Mouse (Mus musculus) kidney, embryonic 15.5 days (tissue): ENCODE measurements at regions not wholly inside any gene's neighbourhood (a gene's known extent, or its start where the extent isn't known, plus 50 kb on each side); places are given as distances from the start of the nearest gene placed in this dataset.

Experiments
- ATAC-seq: fragments of 200-750 bp; cut with Nextera tagmentation; replicated peaks from 2 replicates; pipeline ENCODE4 v1.8.0; 2017; ENCODE audit warnings: moderate TSS enrichment; ENCODE audit not compliant: low FRiP score
- H3K27ac ChIP-seq: fragments of 300-500 bp; sonication (generic); 2 replicates; pipeline ENCODE4 v1.5.1; 2015; ENCODE audit warnings: mild to moderate bottlenecking, inconsistent platforms
- H3K27me3 ChIP-seq: fragments of 300-500 bp; sonication (generic); 2 replicates; pipeline ENCODE4 v1.6.1; 2015; ENCODE audit warnings: inconsistent platforms
- H3K36me3 ChIP-seq: fragments of 300-500 bp; sonication (generic); 2 replicates; pipeline ENCODE4 v1.6.1; 2015; ENCODE audit warnings: inconsistent platforms
- H3K4me1 ChIP-seq: fragments of 300-500 bp; sonication (generic); 2 replicates; pipeline ENCODE4 v1.6.1; 2015; ENCODE audit warnings: inconsistent platforms
- H3K4me2 ChIP-seq: fragments of 300-500 bp; sonication (generic); 2 replicates; pipeline ENCODE4 v1.6.1; 2015; ENCODE audit warnings: moderate library complexity, mild to moderate bottlenecking, inconsistent platforms
- H3K4me3 ChIP-seq: fragments of 300-500 bp; sonication (generic); replicated peaks from 2 replicates; pipeline ENCODE4 v1.5.1; 2015; ENCODE audit warnings: mild to moderate bottlenecking, inconsistent platforms
- H3K9ac ChIP-seq: fragments of 300-500 bp; sonication (generic); 2 replicates; pipeline ENCODE4 v1.6.1; 2015; ENCODE audit warnings: mild to moderate bottlenecking, inconsistent platforms
- H3K9me3 ChIP-seq: fragments of 300-500 bp; sonication (generic); replicated peaks from 2 replicates; pipeline ENCODE4 v1.6.1; 2016; ENCODE audit warnings: inconsistent platforms
- WGBS: fragments of 180-500 bp; shearing (Covaris S2); methylation state at CpG from one replicate; pipeline ENCODE4 v1.1.7; 2015; ENCODE audit warnings: mixed read lengths; 5-methylcytosine and 5-hydroxymethylcytosine counted together

DNA sequence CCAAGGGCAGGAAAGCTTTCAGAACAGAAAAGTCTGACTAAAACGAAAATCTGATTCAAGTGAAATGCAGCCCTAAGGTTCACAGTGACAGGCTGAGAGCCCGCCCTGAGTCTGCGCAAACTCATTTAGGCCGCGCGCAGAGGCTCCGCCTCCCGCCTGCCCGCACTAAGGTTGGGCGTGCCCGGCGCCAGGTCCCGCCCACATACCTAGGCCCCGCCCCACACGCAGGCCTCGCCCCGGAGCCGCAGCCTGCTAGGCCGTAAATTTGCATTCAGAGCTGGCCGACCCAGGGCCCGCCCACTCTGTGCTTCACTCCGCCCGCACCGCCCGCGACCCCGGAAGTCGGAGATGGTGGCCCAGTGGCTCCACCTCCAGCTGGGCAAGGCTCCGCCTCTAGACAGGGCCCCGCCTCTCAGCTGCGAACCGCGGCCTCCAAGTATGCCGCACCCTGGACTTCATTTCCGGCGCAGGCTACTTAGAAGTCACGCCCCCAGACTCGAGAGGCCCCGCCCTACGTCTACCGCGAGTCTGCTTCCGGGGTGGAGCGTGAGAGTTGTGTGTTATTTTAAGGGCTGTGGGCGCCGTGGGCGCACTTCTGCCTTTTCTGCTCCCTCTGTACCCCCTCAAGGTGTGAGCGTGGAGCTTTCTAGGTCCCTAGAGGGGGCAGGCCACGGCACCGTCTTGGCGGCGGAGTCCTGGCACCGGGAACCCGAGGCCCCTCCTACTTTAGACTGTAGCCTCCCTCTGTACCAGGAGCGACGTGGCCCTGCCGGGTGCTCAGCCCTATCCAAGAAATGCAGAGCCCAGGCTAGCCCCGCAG, 52.3 kb upstream of the Wnt7b start:
- Histone ChIP-seq H3K4me3 (peak overlapping the region; percentile 62), H3K9ac (peak overlapping the region; percentile 71), H3K27ac (peak overlapping the region; percentile 97), H3K9me3 (no peaks in the 10 kb centered on the region), H3K36me3 (no peaks in the 10 kb centered on the region), H3K4me1 (peaks cover 26% of the 10 kb centered on the region), H3K27me3 (no peaks in the 10 kb centered on the region), H3K4me2 (peak overlapping the region; percentile 62)
- peak; percentile 97 for ATAC-seq
- WGBS: under 1% methylated on average over 58 of the region's 58 CpGs

DNA sequence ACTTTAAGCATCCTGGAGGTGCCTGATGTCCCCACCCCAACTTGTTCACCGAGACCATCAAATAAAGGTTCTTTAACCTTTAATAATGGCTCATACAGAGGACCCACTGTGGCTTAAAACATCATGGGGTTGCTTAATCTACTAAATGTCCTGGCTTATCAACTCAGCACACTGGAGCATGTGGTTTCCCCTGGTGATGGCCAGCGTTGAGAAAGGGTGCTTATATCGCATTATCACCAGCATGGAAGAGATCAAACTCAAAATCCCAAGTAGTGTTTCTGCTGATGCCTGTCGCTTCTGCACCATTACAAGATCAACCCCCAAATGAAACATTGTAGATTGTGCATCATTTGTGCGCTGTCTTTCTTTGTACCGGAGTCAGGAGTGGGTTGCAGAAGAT, 53.2 kb upstream of the Wnt7b start:
- H3K27ac ChIP-seq: peak overlapping the region; percentile 97; the same call in 1 of the 2 replicates
- H3K9me3 ChIP-seq: no peaks in the 10 kb centered on the region
- no peak for ATAC-seq
- peak overlapping the region; percentile 62 for H3K4me3 ChIP-seq
- H3K4me1 ChIP-seq: peaks cover 26% of the 10 kb centered on the region
- H3K9ac ChIP-seq: peak overlapping the region; percentile 71; the same call in 1 of the 2 replicates
- 90% methylated on average over 6 of the region's 6 CpGs for WGBS
- no peaks in the 10 kb centered on the region for H3K36me3 ChIP-seq
- peak overlapping the region; percentile 62 for H3K4me2 ChIP-seq
- no peaks in the 10 kb centered on the region for H3K27me3 ChIP-seq

DNA sequence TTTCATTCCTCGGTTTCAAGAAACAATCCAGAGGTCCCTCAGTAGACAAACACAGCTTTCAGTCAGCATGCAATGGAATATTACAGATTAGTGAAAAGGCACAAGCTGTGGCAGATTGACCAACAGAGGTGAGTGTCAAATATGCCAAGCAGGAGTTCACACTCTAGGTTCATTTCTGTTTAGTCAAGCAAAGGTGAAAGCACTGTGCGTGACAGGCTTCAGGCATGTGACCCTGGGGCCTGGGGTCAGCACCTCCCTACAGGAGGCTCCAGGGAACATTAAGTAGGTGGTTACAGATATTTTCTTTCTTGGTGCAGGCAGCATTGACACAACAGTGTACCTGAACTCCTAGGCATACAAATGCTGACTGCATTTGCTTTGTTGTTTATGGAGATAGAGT, 57.3 kb upstream of the Wnt7b start:
- ATAC-seq: no peak
- H3K9me3 ChIP-seq: no peaks in the 10 kb centered on the region
- no peak overlapping the region for H3K4me2 ChIP-seq
- no peak overlapping the region for H3K9ac ChIP-seq
- H3K27me3 ChIP-seq: no peaks in the 10 kb centered on the region
- peaks cover 17% of the 10 kb centered on the region for H3K4me1 ChIP-seq
- no peak overlapping the region for H3K27ac ChIP-seq
- 51% methylated on average over 2 of the region's 2 CpGs for WGBS
- H3K4me3 ChIP-seq: no peak overlapping the region
- H3K36me3 ChIP-seq: no peaks in the 10 kb centered on the region

DNA sequence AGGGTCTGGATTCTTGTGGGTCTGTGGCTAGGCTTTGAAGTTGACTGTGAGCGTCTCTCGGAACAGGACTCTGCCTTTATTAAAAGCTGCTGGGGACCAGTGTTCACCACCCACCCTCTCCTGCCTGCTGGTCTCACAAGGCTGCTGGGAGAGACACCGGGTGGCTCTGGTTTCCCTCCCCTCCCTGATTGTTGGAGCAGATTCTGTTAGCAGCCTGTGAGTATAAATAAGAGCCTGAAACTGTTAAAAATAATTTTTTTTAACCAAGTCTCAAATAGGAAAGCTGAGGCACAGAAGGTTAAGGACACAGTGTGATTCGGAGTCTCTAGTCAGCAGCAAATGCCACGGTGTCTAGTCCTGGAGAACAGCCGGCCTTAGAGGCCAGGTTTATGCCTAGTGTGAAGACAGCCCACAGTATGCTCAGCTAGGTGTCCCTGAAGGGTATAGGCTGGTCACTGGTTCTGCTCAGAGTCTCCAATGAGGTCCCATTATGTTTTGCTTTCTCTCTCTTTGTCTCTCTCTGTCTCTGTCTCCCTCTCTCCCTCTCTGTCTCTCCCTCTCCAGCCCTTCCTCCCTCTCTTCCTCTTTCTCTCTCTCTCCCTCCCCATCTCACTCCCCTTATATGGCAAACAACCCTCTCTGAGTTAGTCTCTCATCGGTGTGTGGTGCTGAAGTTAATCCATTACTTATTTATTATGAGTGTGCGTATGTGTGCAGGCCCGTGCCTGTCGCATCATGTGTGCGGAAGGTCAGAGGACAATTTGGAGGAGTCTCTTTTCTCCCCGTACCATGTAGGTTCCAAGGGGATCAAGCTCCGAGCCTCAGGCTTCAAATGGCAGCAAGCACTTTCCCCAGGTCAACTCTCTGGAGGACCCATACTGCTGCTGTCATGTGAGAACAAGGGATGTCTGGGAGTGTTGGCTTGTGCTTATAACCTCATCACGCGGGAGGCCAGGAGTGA, 59.1 kb upstream of the Wnt7b start:
- H3K9ac ChIP-seq: no peak overlapping the region
- ATAC-seq: peak; percentile 15; the same call in 1 of the 2 replicates
- peak overlapping the region; percentile 49; the same call in 1 of the 2 replicates for H3K27ac ChIP-seq

DNA sequence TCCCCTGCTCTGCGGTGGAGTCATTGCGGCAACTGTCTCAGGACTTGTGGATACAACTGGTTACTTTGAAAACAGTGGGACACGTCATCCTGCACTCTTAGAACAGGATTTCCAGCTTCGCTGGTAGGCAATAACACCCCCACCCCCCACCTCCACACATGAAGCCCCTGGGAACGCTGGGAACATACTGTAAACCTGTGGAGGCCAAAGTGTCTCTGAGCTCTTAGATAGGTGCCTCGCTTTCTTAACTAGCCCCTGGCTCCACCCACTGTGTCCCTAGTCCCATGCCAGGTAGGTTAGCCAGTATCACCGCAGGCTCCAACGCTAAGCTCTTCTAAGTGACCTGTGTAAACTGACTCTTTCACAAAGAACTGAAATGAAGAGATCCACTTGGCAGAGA, 63.1 kb upstream of the Wnt7b start:
- Histone ChIP-seq H3K9ac (peak overlapping the region; percentile 68), H3K36me3 (no peaks in the 10 kb centered on the region), H3K9me3 (no peaks in the 10 kb centered on the region), H3K4me2 (peak overlapping the region; percentile 80), H3K27me3 (no peaks in the 10 kb centered on the region), H3K4me1 (peaks cover 45% of the 10 kb centered on the region), H3K4me3 (peak overlapping the region; percentile 53), H3K27ac (peak overlapping the region; percentile 84; the same call in 1 of the 2 replicates)
- WGBS: 59% methylated on average over 8 of the region's 8 CpGs
- no peak for ATAC-seq

More for the DNA sequence above, 59.1 kb upstream of the Wnt7b start:
- H3K4me1 ChIP-seq: peaks cover 25% of the 10 kb centered on the region
- no peak overlapping the region for H3K4me3 ChIP-seq
- WGBS: 61% methylated on average over 15 of the region's 15 CpGs
- H3K27me3 ChIP-seq: no peaks in the 10 kb centered on the region
- H3K36me3 ChIP-seq: no peaks in the 10 kb centered on the region
- no peaks in the 10 kb centered on the region for H3K9me3 ChIP-seq
- no peak overlapping the region for H3K4me2 ChIP-seq

DNA sequence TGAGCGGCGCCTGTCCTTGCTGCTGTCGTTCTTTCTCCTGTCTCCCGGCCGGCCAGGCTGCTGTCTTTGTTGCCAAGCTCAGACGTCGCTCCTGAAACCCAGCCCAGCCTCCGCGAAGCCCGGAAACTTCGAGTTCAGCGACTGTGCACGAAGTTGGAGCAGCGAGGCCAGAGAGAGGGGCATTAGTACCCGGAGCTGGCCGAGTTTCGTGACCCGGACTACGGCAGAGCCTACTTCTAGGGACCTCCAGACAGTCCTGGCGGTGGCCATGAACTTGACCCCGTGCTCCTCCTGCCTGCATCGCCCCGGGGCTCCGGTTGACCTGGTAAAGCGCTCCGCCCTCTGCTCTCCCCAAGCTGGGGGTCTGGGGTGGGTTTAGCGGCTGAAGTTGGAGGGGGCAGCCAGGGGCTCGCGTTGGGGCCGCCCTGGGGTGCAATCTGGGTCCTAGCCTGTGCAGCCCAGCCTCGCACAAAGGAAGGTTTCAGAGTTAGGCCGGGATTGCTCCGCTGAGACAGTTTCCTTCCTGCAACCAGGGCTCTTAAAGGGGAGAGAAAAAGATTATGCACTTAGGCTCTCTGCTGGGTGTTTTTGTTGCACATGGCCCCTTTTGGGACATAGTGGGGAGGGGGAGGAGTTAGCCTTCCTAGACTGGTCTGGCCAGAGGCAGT, 63.8 kb upstream of the Wnt7b start:
- no peaks in the 10 kb centered on the region for H3K36me3 ChIP-seq
- H3K4me2 ChIP-seq: peak overlapping the region; percentile 80
- WGBS: 1% methylated on average over 33 of the region's 33 CpGs
- peak overlapping the region; percentile 68 for H3K9ac ChIP-seq
- H3K27me3 ChIP-seq: no peaks in the 10 kb centered on the region
- H3K4me3 ChIP-seq: peak overlapping the region; percentile 53
- H3K4me1 ChIP-seq: peaks cover 41% of the 10 kb centered on the region
- peak; percentile 50 for ATAC-seq
- no peaks in the 10 kb centered on the region for H3K9me3 ChIP-seq
- peak overlapping the region; percentile 84 for H3K27ac ChIP-seq

DNA sequence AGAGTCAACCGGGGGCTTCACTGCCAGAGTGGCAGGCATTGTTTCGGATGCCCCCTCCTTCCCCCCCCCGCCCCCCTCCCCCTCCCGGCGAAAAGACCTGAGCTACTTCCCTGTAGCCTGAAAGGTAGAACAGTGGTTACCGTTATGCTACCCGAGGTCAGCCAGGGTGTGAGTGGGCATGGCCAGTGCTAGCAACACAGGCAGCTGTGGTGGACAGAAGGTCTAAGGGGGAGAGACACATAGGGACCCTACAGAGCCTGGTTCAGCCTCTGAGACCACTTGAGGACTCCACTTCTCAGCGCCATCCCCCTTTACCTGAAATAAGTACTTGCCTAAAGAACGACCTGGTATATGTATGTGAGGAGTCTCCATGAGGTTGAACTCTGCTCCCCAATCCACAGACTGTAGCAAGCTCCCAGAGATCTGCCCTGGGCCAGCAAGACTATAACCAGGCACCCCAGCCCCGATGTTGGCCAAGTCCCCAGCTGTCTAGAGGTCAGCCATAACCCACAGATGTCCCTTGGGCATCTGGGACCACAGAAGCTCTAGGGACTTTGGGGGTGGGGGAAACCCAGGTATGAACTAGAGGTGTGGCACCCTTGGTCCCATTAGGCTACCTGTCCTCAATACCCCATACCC, 64.5 kb upstream of the Wnt7b start:
- peak overlapping the region; percentile 84 for H3K27ac ChIP-seq
- H3K4me2 ChIP-seq: peak overlapping the region; percentile 80
- H3K4me1 ChIP-seq: peaks cover 36% of the 10 kb centered on the region
- ATAC-seq: peak; percentile 31
- no peaks in the 10 kb centered on the region for H3K9me3 ChIP-seq
- 27% methylated on average over 9 of the region's 10 CpGs for WGBS
- H3K4me3 ChIP-seq: peak overlapping the region; percentile 53
- H3K9ac ChIP-seq: peak overlapping the region; percentile 68
- H3K27me3 ChIP-seq: no peaks in the 10 kb centered on the region
- no peaks in the 10 kb centered on the region for H3K36me3 ChIP-seq

DNA sequence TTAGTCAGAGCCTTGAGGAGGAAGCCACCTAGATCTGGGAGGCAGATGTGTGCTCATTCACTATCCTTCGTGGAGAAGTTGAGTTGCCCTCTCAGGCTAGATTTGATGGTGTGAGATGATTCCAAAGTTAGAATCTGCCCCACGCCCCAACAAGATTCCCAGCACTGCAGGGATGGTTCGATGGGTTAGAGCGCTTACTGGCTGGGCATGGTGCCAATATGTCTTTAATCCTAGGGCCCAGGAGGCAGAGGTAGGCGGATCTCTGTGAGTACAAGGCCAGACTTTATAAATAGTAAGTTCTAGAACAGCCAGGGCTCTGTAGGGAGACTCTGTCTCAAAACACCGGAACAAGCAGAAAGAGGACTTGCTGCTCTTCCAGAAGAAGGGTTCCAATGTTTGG, 65.3 kb upstream of the Wnt7b start:
- WGBS: 74% methylated on average over 6 of the region's 6 CpGs
- Histone ChIP-seq H3K9me3 (no peaks in the 10 kb centered on the region), H3K27ac (no peak overlapping the region), H3K36me3 (no peaks in the 10 kb centered on the region), H3K27me3 (no peaks in the 10 kb centered on the region), H3K4me1 (peaks cover 37% of the 10 kb centered on the region), H3K9ac (no peak overlapping the region), H3K4me2 (no peak overlapping the region), H3K4me3 (no peak overlapping the region)
- ATAC-seq: no peak

DNA sequence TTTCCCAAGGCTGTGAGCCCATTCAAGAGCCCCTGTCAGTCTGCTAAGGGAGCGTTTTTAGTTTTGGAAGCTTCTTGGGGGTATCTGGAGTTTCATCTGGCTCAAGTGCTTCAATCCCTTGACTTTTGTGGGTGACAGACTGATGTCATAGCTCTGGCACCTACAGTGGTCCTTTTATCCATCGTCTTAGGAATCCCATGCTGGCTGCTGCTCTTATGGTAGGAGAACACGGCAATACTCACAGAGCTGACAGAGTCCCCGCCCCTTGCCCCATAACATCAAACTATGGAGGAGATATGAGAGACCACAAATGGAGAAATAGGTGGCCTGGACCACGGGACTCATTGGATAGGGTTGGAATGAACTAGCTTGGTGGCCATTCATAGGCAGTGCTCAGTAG, 68.0 kb upstream of the Wnt7b start:
- Histone ChIP-seq H3K27ac (no peak overlapping the region), H3K36me3 (no peaks in the 10 kb centered on the region), H3K9ac (no peak overlapping the region), H3K4me2 (no peak overlapping the region), H3K4me3 (no peak overlapping the region), H3K9me3 (no peaks in the 10 kb centered on the region), H3K4me1 (peaks cover 59% of the 10 kb centered on the region), H3K27me3 (no peaks in the 10 kb centered on the region)
- ATAC-seq: no peak
- WGBS: 87% methylated on average over 5 of the region's 5 CpGs

DNA sequence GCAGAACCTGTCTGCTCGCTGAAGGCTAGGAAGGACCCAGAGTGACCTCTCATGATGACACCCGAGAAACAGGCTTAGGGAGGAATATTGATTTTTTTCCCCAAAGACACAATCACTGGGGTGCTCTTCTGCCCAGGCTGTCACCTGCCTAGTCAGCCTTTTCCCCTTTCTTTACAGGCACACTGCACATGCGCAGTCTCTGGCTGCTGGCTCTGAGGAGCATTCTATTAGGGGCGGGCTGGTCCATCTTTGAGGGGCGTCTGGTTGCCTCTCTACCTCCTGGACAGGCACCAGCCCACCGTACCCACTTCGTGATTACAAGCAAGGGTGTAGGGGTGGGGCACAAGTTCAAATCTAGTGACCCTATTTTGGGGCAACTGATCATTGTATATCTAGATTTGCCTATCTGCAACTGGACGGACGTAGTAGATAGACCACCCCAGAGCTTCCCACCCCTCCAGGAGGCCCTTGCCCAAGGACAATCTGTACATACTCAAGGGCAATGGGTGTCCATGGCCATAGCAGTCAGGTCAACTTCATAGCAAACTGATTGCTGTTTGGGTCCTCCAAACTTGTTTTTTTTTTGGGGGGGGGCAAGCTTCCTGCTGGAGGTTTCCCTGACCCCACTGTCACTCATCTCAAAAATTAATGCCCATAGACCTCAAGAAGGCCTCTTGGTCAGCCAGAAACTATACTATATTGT, 69.6 kb upstream of the Wnt7b start:
- Histone ChIP-seq H3K9me3 (no peaks in the 10 kb centered on the region), H3K4me3 (no peak overlapping the region), H3K36me3 (no peaks in the 10 kb centered on the region), H3K4me2 (no peak overlapping the region), H3K27ac (peak overlapping the region; percentile 98; the same call in 1 of the 2 replicates), H3K9ac (no peak overlapping the region), H3K4me1 (peaks cover 51% of the 10 kb centered on the region), H3K27me3 (no peaks in the 10 kb centered on the region)
- ATAC-seq: no peak
- WGBS: 87% methylated on average over 9 of the region's 9 CpGs

DNA sequence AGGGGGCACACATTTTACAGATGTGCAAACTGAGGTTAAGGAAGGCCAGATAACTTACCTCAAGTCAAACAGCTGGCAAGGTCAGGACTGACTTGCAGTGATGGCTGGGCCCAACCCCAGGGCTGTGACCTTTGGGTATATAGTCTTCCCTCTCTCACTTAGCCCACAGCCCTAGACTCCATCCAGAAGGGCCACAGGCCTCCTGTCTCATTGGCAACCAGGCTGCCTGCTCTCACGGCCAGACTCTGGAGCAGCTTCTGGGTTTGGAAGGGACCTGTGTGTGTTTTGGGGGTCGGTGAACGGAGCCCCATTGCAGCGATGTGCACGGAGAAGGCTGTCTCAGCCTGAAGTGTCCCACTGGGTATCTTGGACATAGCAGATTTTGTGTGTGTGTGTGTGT, 70.2 kb upstream of the Wnt7b start:
- ATAC-seq: no peak
- no peaks in the 10 kb centered on the region for H3K27me3 ChIP-seq
- no peaks in the 10 kb centered on the region for H3K9me3 ChIP-seq
- H3K4me3 ChIP-seq: no peak overlapping the region
- 0 out of 2 replicates have a peak overlapping the region, but pooled peaks have one; percentile 71 for H3K4me2 ChIP-seq
- peak overlapping the region; percentile 98 for H3K27ac ChIP-seq
- H3K9ac ChIP-seq: no peak overlapping the region
- WGBS: 88% methylated on average over 5 of the region's 5 CpGs
- H3K36me3 ChIP-seq: no peaks in the 10 kb centered on the region
- H3K4me1 ChIP-seq: peaks cover 45% of the 10 kb centered on the region
